Mouse (Mus musculus): ENCODE measurements around the gene Twist1. TPM values are rescaled to one million over a fixed set of nuclear protein-coding genes. Genes with fewer than 3 reads are reported as not detected.

The Twist1 gene
- 1.7 and 2.9 TPM in 2 replicates for polyA plus RNA-seq (2015; fragmentation: Nextera tagmentation; extraction: Ambion mirVana)

DNA sequence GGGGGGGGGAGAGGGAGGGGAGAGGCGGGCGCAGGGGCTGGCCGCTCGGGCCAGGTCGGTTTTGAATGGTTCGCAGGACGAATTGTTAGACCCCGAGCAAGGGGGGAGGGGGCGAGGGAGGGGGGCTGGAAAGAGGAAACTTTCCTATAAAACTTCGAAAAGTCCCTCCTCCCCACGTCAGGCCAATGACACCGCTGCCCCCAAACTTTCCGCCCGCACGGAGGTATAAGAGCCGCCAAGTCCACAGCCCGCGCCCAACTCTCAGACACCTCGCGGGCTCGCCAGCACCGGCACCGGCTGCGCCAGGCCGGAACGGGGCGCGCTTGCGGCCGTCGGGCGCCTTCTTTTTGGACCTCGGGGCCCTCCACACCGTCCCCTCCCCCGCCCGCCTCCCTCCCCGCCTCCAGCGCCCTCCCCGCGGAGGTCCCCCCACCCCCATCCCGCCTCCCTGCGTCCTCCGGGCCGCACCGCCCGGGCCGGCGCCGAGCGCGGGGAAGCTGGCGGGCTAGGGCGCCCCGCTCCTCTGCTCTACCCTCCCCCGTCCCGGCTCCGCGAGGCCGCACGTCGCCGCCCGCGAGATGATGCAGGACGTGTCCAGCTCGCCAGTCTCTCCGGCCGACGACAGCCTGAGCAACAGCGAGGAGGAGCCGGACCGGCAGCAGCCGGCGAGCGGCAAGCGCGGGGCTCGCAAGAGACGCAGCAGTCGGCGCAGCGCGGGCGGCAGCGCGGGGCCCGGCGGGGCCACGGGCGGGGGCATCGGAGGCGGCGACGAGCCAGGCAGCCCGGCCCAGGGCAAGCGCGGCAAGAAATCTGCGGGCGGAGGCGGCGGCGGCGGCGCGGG lies at the start of gene Twist1:
Gene Twist1, plus strand, starts transcription at position 272 of the 841 bp plus-strand sequence.

DNA sequence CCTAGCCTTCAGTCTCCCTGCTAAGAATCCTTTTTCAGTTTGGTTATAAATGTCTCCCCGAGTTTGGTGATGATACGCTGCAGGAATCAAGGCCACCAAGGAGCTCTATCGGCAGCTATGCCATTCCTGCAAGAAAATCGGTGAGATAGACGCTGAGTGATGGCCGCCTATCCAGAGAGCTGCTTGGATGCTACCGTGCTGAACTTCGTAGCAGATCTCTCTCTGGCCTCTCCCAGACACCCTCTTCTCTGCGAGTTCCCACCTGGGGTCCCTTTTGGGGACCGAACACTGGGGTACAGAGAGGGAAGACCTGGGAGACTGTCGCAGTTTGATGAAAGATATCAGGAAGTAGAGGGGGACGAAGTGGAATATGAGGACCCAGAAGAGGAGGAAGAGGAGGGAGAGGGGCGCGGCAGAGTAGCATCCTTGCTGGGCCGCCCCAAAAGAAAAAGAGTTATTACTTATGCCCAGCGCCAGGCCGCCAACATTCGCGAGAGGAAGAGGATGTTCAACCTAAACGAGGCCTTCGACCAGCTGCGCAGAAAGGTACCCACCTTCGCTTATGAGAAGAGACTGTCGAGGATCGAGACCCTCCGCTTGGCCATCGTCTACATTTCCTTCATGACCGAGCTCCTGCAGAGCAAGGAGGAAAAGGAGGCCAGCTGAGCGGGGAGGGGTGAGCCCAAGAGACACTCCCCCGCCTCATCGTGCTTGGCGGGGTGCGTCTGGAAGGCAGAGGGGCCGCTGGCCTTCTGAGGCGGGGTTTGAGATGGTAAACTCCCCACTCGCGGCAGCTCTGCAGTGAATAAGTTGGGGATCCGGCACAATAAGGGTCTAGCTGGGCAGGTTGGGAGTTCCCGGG lies 28.9 kb upstream of the Twist1 start, which contains the start of gene Ferd3l:
Gene Ferd3l, plus strand, starts transcription at position 95 of the 862 bp plus-strand sequence.

Other genes with a start within 250 kb of the Twist1 start
- 0.18 and 0.45 TPM in 2 replicates for gene Ferd3l, start 29.2 kb upstream of the Twist1 start, polyA plus RNA-seq (2015; fragmentation: Nextera tagmentation; extraction: Ambion mirVana)